Mouse (Mus musculus) hindbrain, embryonic 12.5 days (tissue): Measurements from ENCODE around the gene Lamtor3. TPM values are rescaled to one million over a fixed set of nuclear protein-coding genes. Genes with fewer than 3 reads are reported as not detected.
"Not testable (repeated sequence)": the region's sequence is repeated elsewhere in the genome, so short reads cannot be mapped to it uniquely, and the experiment has no call there.

Experiments used
- ATAC-seq: fragments of 200-750 bp; cut with Nextera tagmentation; 2 replicates; pipeline ENCODE4 v1.8.0; 2017; ENCODE audit warnings: moderate TSS enrichment; ENCODE audit not compliant: low FRiP score
- H3K27ac ChIP-seq: fragments of 300-500 bp; sonication (generic); 2 replicates; pipeline ENCODE4 v1.5.1; 2016; ENCODE audit warnings: mild to moderate bottlenecking
- H3K27me3 ChIP-seq: fragments of 300-500 bp; sonication (generic); 2 replicates; pipeline ENCODE4 v1.6.1; 2016; ENCODE audit warnings: mild to moderate bottlenecking
- H3K36me3 ChIP-seq: fragments of 300-500 bp; sonication (generic); 2 replicates; pipeline ENCODE4 v1.6.1; 2016; ENCODE audit warnings: mild to moderate bottlenecking
- H3K4me1 ChIP-seq: fragments of 300-500 bp; sonication (generic); 2 replicates; pipeline ENCODE4 v1.6.1; 2016
- H3K4me2 ChIP-seq: fragments of 300-500 bp; sonication (generic); replicated peaks from 2 replicates; pipeline ENCODE4 v1.6.1; 2016; ENCODE audit warnings: mild to moderate bottlenecking
- H3K4me3 ChIP-seq: fragments of 300-500 bp; sonication (generic); 2 replicates; pipeline ENCODE4 v1.5.1; 2016; ENCODE audit warnings: mild to moderate bottlenecking
- H3K9ac ChIP-seq: fragments of 300-500 bp; sonication (generic); 2 replicates; pipeline ENCODE4 v1.6.1; 2016; ENCODE audit warnings: mild to moderate bottlenecking, moderate library complexity
- H3K9me3 ChIP-seq: fragments of 300-500 bp; sonication (generic); replicated peaks from 2 replicates; pipeline ENCODE4 v1.6.1; 2016; ENCODE audit warnings: mild to moderate bottlenecking
- WGBS: fragments of 180-500 bp; shearing (Covaris S2); methylation state at CpG from one replicate; pipeline ENCODE4 v1.1.7; 2016; 5-methylcytosine and 5-hydroxymethylcytosine counted together
- polyA plus RNA-seq: library from polyadenylated mRNA; unstranded; fragments of >200 nt; fragmentation: Nextera tagmentation; extraction: Ambion mirVana; gene quantifications from 2 replicates; pipeline ENCODE4 v1.2.1, GENCODE M21; 2016

Lamtor3 gene
- polyA plus RNA-seq, 1 experiment from 2014 or later = 97.6 TPM

- no peak overlapping the region for H3K9ac ChIP-seq
- H3K4me3 ChIP-seq = no peak overlapping the region
- no peak overlapping the region for H3K4me2 ChIP-seq
- H3K36me3 ChIP-seq = no peaks in the 10 kb centered on the region; the same call in 1 of the 2 replicates
- ATAC-seq = no peak
- H3K9me3 ChIP-seq = no peaks in the 10 kb centered on the region
- H3K27ac ChIP-seq = no peak overlapping the region
- no peaks in the 10 kb centered on the region for H3K27me3 ChIP-seq
- WGBS = 40% methylated on average over 5 of the region's 5 CpGs
- 0 out of 2 replicates have a peak, but pooled peaks cover 3% of the 10 kb centered on the region for H3K4me1 ChIP-seq
Measured at GRCm38 (mm10) chr3:137935570-137936525, 17.5 kb downstream of the Lamtor3 start.

DNA sequence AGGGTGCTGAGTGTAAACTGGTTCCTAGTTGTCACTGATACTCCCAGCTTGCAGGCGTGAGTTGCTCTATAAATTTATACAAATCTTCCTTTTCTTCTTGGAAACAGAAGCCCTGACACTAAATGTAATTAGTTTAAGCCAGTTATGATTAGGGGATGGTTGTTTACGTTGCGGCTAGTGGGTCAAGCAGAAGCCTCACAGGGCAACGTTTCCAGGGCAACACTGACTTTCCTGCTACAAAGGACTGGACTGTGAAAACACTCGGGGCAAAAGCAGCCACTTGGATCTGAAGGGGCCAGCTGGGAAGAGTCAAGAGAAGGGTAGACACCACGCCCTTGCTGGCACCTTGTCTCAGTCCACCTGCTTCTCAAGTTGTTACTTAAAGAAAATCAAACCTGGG is 18.2 kb downstream of the Lamtor3 start:
- Histone ChIP-seq H3K9me3 (no peaks in the 10 kb centered on the region), H3K4me2 (no peak overlapping the region), H3K36me3 (no peaks in the 10 kb centered on the region; the same call in 1 of the 2 replicates), H3K27me3 (no peaks in the 10 kb centered on the region), H3K27ac (no peak overlapping the region), H3K4me1 (0 out of 2 replicates have a peak, but pooled peaks cover 3% of the 10 kb centered on the region), H3K9ac (no peak overlapping the region), H3K4me3 (no peak overlapping the region)
- ATAC-seq = no peak
- WGBS = 41% methylated on average over 6 of the region's 6 CpGs

DNA sequence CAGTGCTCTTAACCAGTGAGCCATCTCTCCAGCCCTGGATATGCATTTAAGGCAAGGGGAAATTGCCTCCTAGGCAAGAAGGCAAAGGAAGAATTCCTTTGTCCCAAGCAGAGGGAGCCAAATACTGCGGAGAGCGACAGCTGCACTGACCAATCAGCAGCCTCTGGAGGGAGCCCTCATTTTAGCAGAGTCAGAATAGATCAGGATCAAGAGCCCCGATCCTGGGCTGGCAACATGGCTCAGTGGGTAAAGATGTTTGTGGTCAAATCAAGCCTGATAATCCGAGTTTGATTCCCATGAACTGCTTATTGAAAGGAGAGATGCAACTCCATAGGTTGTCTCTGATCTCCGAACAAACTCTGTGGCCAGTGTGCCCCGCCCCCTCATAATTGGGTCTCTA is 20.3 kb downstream of the Lamtor3 start:
- peak overlapping the region; percentile 24 for H3K4me2 ChIP-seq
- 0 out of 2 replicates have a peak, but pooled peaks cover 3% of the 10 kb centered on the region for H3K4me1 ChIP-seq
- H3K36me3 ChIP-seq = no peaks in the 10 kb centered on the region
- no peaks in the 10 kb centered on the region for H3K9me3 ChIP-seq
- H3K4me3 ChIP-seq = no peak overlapping the region
- no peaks in the 10 kb centered on the region for H3K27me3 ChIP-seq
- 39% methylated on average over 6 of the region's 6 CpGs for WGBS
- H3K9ac ChIP-seq = no peak overlapping the region
- H3K27ac ChIP-seq = no peak overlapping the region
- ATAC-seq = peak; percentile 52; the same call in 1 of the 2 replicates

DNA sequence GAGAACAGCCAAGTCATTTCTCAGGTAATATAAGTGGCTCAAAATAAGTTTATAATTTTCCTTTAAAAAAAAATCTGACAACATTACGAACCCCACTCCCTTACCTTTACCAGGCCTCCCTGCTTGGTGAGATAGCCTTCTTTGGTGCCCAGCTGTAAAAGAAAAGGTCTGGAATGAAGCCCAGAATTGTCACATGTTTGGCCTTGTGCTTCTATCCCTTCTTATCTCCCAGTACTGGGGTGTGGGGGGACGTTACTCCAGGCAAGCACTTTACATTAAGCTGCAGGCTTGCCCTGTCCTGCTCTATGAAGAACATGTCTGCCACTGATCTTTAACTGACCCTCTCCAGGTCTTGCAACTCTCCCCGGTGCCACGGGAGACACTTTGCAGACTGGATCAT is 22.5 kb downstream of the Lamtor3 start:
- ATAC-seq = no peak

GRCm38 (mm10) chr3:137941555-137941954 is 23.2 kb downstream of the Lamtor3 start:
- H3K27me3 ChIP-seq = no peaks in the 10 kb centered on the region
- H3K36me3 ChIP-seq = no peaks in the 10 kb centered on the region
- no peak for ATAC-seq
- no peak overlapping the region for H3K9ac ChIP-seq
- no peak overlapping the region for H3K4me2 ChIP-seq
- no peak overlapping the region for H3K4me3 ChIP-seq
- no peaks in the 10 kb centered on the region for H3K9me3 ChIP-seq
- H3K27ac ChIP-seq = no peak overlapping the region
- no peaks in the 10 kb centered on the region for H3K4me1 ChIP-seq

More for the DNA sequence above, 22.5 kb downstream of the Lamtor3 start:
- Histone ChIP-seq H3K9me3 (no peaks in the 10 kb centered on the region), H3K27ac (no peak overlapping the region), H3K9ac (no peak overlapping the region), H3K4me2 (no peak overlapping the region), H3K27me3 (no peaks in the 10 kb centered on the region), H3K4me1 (0 out of 2 replicates have a peak, but pooled peaks cover 3% of the 10 kb centered on the region), H3K36me3 (no peaks in the 10 kb centered on the region), H3K4me3 (no peak overlapping the region)
- WGBS = 83% methylated on average over 4 of the region's 4 CpGs

GRCm38 (mm10) chr3:137942098-137942622 is 23.9 kb downstream of the Lamtor3 start:
- no peaks in the 10 kb centered on the region for H3K4me1 ChIP-seq
- no peak overlapping the region for H3K4me2 ChIP-seq
- H3K36me3 ChIP-seq = no peaks in the 10 kb centered on the region
- no peaks in the 10 kb centered on the region for H3K9me3 ChIP-seq
- H3K9ac ChIP-seq = no peak overlapping the region
- no peak for ATAC-seq
- no peaks in the 10 kb centered on the region for H3K27me3 ChIP-seq
- no peak overlapping the region for H3K4me3 ChIP-seq
- H3K27ac ChIP-seq = no peak overlapping the region
- WGBS = 89% methylated on average over 12 of the region's 12 CpGs

DNA sequence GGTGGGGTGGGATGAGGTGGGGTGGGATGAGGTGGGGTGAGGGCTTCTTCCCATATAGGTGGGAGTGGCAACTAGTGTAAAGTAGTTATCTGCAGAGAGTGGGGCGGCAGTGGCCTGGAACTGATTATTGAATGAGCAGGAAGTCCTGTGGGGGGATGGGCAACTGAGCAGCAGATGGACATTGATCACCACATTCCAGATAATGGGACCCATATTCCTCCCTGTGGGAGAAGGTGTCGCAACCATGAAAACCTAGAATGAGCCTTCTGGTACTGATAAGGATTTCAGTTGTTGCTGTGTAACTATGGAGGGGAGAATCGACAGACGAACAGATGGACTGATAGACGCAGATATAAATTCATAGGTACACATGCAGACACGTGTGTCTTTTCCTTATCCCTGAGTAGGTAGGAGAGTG is 25.4 kb downstream of the Lamtor3 start:
- ATAC-seq = no peak
- Histone ChIP-seq H3K4me2 (no peak overlapping the region), H3K9ac (no peak overlapping the region), H3K9me3 (no peaks in the 10 kb centered on the region), H3K27me3 (no peaks in the 10 kb centered on the region), H3K36me3 (no peaks in the 10 kb centered on the region), H3K4me1 (no peaks in the 10 kb centered on the region), H3K4me3 (no peak overlapping the region), H3K27ac (no peak overlapping the region)
- 85% methylated on average over 6 of the region's 6 CpGs for WGBS

DNA sequence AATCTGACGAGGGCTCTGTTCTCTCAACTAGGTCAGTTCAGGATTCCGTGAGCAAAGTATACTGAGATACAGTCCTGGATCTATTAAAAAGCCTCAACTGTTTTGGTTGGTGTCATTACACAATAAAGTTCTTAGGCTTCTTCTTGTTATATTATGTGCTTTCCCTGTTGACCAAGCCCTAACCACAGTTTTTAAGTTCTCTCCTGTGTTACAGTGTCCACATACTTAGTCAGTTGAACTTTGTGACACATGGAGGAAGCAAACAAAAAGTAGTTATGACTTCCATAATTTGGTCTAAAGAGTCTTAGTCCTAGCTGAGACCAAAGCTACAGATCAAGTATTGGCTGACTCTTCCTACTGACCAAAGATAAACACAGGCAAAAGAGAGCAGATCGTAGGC is 28.5 kb downstream of the Lamtor3 start:
- Histone ChIP-seq H3K9me3 (no peaks in the 10 kb centered on the region), H3K36me3 (no peaks in the 10 kb centered on the region), H3K27ac (no peak overlapping the region), H3K4me3 (no peak overlapping the region), H3K27me3 (no peaks in the 10 kb centered on the region), H3K9ac (no peak overlapping the region), H3K4me2 (no peak overlapping the region), H3K4me1 (0 out of 2 replicates have a peak, but pooled peaks cover 2% of the 10 kb centered on the region)
- no peak for ATAC-seq
- WGBS = 92% methylated on average over 3 of the region's 3 CpGs

DNA sequence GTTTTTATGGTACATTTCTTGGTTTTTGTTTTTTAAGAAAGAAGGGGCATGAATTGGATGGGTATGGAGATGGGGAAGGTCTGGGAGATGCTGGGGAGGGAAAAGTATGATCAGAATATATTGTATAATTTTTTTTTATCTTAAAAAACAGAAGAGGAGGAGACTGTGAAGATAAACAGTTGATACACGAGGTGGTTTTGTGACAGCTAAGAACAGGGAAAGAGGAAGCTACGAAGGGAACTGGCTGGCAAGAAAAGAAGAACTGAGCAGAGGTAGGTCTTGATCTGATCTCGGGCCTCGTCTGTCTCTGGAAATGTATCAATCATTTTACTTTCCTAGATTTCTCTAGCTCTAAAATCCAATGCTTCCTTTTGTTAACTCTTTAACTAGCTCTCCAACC is 29.2 kb downstream of the Lamtor3 start:
- H3K4me2 ChIP-seq = no peak overlapping the region
- H3K36me3 ChIP-seq = no peaks in the 10 kb centered on the region
- no peak overlapping the region for H3K9ac ChIP-seq
- peaks cover 8% of the 10 kb centered on the region for H3K4me1 ChIP-seq
- WGBS = 84% methylated on average over 4 of the region's 4 CpGs
- no peak overlapping the region for H3K4me3 ChIP-seq
- ATAC-seq = no peak
- no peak overlapping the region for H3K27ac ChIP-seq
- no peaks in the 10 kb centered on the region for H3K27me3 ChIP-seq
- H3K9me3 ChIP-seq = no peaks in the 10 kb centered on the region

DNA sequence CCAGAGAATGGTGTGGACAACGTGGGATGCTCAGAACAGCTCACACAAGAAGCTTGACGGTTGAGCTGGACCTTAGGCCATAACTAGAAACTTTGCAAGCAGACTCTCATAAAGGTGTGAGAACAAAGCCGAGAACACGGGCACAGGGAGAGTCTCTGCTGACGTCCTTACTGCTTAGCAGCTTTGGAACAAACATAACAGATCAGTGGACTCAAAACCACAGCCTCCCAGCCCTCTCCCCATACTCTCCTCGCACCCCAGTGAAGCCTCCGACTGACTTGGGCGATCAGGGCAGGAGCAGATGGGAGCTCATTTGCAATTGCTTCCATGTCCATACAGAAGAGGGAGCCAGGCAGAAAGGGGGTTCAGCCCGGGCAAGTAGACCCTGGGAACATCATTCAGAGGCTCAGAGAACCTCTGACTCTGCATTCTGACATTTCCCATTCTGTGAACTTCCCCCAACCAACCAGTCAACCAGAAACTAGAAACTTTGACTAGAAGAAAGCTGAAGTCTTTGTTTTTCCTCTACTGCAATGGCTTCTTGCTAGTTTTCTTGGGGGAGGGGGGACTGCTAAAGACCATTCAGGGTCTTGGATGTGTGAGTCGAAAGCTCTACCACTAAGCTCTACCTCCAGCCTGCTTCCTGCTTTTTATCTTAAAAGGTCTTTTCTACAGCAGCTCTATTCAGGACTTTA is 32.0 kb downstream of the Lamtor3 start:
- Histone ChIP-seq H3K4me3 (no peak overlapping the region), H3K36me3 (no peaks in the 10 kb centered on the region), H3K27ac (no peak overlapping the region), H3K27me3 (no peaks in the 10 kb centered on the region), H3K9me3 (no peaks in the 10 kb centered on the region), H3K4me2 (no peak overlapping the region), H3K4me1 (peaks cover 14% of the 10 kb centered on the region), H3K9ac (no peak overlapping the region)
- no peak for ATAC-seq
- WGBS = 87% methylated on average over 10 of the region's 10 CpGs

DNA sequence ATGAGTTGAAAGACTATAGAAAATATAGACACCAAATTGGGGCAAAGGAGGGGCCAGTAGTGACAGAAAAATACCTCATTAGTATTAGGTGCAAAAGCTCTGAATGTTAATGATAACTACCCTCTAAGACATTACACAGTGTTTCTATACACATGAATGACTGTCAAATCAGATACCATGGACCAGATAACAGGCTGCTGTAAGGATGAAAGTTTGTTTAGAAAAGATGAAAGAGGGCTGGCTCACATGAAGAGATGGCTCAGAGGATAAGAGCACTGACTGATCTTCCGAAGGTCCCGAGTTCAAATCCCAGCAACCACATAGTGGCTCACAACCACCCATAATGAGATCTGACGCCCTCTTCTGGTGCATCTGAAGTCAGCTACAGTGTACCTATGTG is 33.0 kb downstream of the Lamtor3 start:
- WGBS = 87% methylated on average over 3 of the region's 3 CpGs

GRCm38 (mm10) chr3:137951819-137952218 is 33.5 kb downstream of the Lamtor3 start:
- H3K4me3 ChIP-seq = no peak overlapping the region
- no peak overlapping the region for H3K4me2 ChIP-seq
- H3K4me1 ChIP-seq = peaks cover 17% of the 10 kb centered on the region
- WGBS = 39% methylated on average over 7 of the region's 7 CpGs
- H3K36me3 ChIP-seq = no peaks in the 10 kb centered on the region
- no peak overlapping the region for H3K27ac ChIP-seq
- no peaks in the 10 kb centered on the region for H3K27me3 ChIP-seq
- no peak overlapping the region for H3K9ac ChIP-seq
- ATAC-seq = no peak
- no peaks in the 10 kb centered on the region for H3K9me3 ChIP-seq

More for the DNA sequence above, 33.0 kb downstream of the Lamtor3 start:
- not testable (repeated sequence) for H3K27ac ChIP-seq, H3K27me3 ChIP-seq, ATAC-seq, H3K4me3 ChIP-seq, H3K9me3 ChIP-seq, H3K36me3 ChIP-seq, H3K4me2 ChIP-seq, H3K9ac ChIP-seq
- H3K4me1 ChIP-seq = peaks cover 17% of the 10 kb centered on the region
